Mouse (Mus musculus) forebrain, embryonic 12.5 days (tissue): Measurements from ENCODE around the gene Dcdc2b. TPM values are rescaled to one million over a fixed set of nuclear protein-coding genes. Genes with fewer than 3 reads are reported as not detected.
A peak's percentile ranks its signal among the peaks of the same experiment; 100 is the strongest.

ENCODE experiments used
- ATAC-seq: fragments of 200-750 bp; cut with Nextera tagmentation; 2 replicates; pipeline ENCODE4 v1.8.0; 2017; ENCODE audit warnings: moderate TSS enrichment; ENCODE audit not compliant: low FRiP score
- H3K27ac ChIP-seq: fragments of 300-500 bp; sonication (generic); 2 replicates; pipeline ENCODE4 v1.5.1; 2016; ENCODE audit warnings: mild to moderate bottlenecking
- H3K27me3 ChIP-seq: fragments of 300-500 bp; sonication (generic); 2 replicates; pipeline ENCODE4 v1.6.1; 2016; ENCODE audit warnings: mild to moderate bottlenecking
- H3K36me3 ChIP-seq: fragments of 300-500 bp; sonication (generic); replicated peaks from 2 replicates; pipeline ENCODE4 v1.6.1; 2016; ENCODE audit warnings: mild to moderate bottlenecking
- H3K4me1 ChIP-seq: fragments of 300-500 bp; sonication (generic); 2 replicates; pipeline ENCODE4 v1.6.1; 2016
- H3K4me2 ChIP-seq: fragments of 300-500 bp; sonication (generic); 2 replicates; pipeline ENCODE4 v1.6.1; 2016; ENCODE audit warnings: mild to moderate bottlenecking, moderate library complexity
- H3K4me3 ChIP-seq: fragments of 300-500 bp; sonication (generic); replicated peaks from 2 replicates; pipeline ENCODE4 v1.5.1; 2016; ENCODE audit warnings: mild to moderate bottlenecking
- H3K9ac ChIP-seq: fragments of 300-500 bp; sonication (generic); 2 replicates; pipeline ENCODE4 v1.6.1; 2016; ENCODE audit warnings: mild to moderate bottlenecking
- H3K9me3 ChIP-seq: fragments of 300-500 bp; sonication (generic); 2 replicates; pipeline ENCODE4 v1.6.1; 2016
- WGBS: fragments of 180-500 bp; shearing (Covaris S2); methylation state at CpG from one replicate; pipeline ENCODE4 v1.1.7; 2016; 5-methylcytosine and 5-hydroxymethylcytosine counted together
- polyA plus RNA-seq: library from polyadenylated mRNA; unstranded; fragments of >200 nt; fragmentation: Nextera tagmentation; extraction: Ambion mirVana; gene quantifications from 2 replicates; pipeline ENCODE4 v1.2.1, GENCODE M21; 2016

Gene Dcdc2b
- polyA plus RNA-seq: 2.6 and 2.9 TPM in 2 replicates

GRCm38 (mm10) chr4:129614093-129614492 is at the start of gene Dcdc2b:
Gene Dcdc2b (minus strand): TSS chr4:129614257.
- H3K27ac ChIP-seq: no peak within 1 kb of the TSS
- no peak within 1 kb of the TSS for H3K4me2 ChIP-seq
- H3K4me3 ChIP-seq: no peak within 1 kb of the TSS
- no peaks in the 10 kb centered on the region for H3K27me3 ChIP-seq
- H3K9ac ChIP-seq: no peak within 1 kb of the TSS
- no peaks in the 10 kb centered on the region for H3K9me3 ChIP-seq
- WGBS: 85% methylated on average over 6 of the region's 6 CpGs
- ATAC-seq: no peak
- H3K36me3 ChIP-seq: peaks cover 31% of the 10 kb centered on the region
- peaks cover 9% of the 10 kb centered on the region for H3K4me1 ChIP-seq

- Histone ChIP-seq H3K27me3 (no peaks in the 10 kb centered on the region), H3K4me2 (no peak overlapping the region), H3K9me3 (no peaks in the 10 kb centered on the region), H3K9ac (no peak overlapping the region), H3K36me3 (peaks cover 50% of the 10 kb centered on the region), H3K4me3 (no peak overlapping the region), H3K4me1 (no peaks in the 10 kb centered on the region), H3K27ac (no peak overlapping the region)
- WGBS: 89% methylated on average over 3 of the region's 3 CpGs
- no peak for ATAC-seq
These were observed 48.3 kb upstream of the Dcdc2b start for GRCm38 (mm10) chr4:129662255-129662813.

GRCm38 (mm10) chr4:129661584-129661983 is 47.5 kb upstream of the Dcdc2b start:
- Histone ChIP-seq H3K9ac (no peak overlapping the region), H3K27ac (no peak overlapping the region), H3K9me3 (no peaks in the 10 kb centered on the region), H3K4me1 (no peaks in the 10 kb centered on the region), H3K4me2 (no peak overlapping the region), H3K36me3 (peaks cover 54% of the 10 kb centered on the region), H3K27me3 (no peaks in the 10 kb centered on the region), H3K4me3 (no peak overlapping the region)
- no peak for ATAC-seq
- WGBS: 92% methylated on average over 3 of the region's 3 CpGs

GRCm38 (mm10) chr4:129654770-129655169 is 40.7 kb upstream of the Dcdc2b start:
- no peak for ATAC-seq
- no peaks in the 10 kb centered on the region for H3K4me1 ChIP-seq
- H3K4me2 ChIP-seq: no peak overlapping the region
- WGBS: 90% methylated on average over 14 of the region's 14 CpGs
- H3K27me3 ChIP-seq: no peaks in the 10 kb centered on the region
- no peak overlapping the region for H3K27ac ChIP-seq
- no peak overlapping the region for H3K4me3 ChIP-seq
- H3K36me3 ChIP-seq: peaks cover 87% of the 10 kb centered on the region
- no peak overlapping the region for H3K9ac ChIP-seq
- H3K9me3 ChIP-seq: no peaks in the 10 kb centered on the region

GRCm38 (mm10) chr4:129650359-129650758 is 36.3 kb upstream of the Dcdc2b start:
- Histone ChIP-seq H3K9ac (no peak overlapping the region), H3K36me3 (peaks cover 93% of the 10 kb centered on the region), H3K9me3 (no peaks in the 10 kb centered on the region), H3K27me3 (no peaks in the 10 kb centered on the region), H3K4me2 (no peak overlapping the region), H3K4me1 (no peaks in the 10 kb centered on the region), H3K27ac (no peak overlapping the region), H3K4me3 (no peak overlapping the region)
- ATAC-seq: no peak
- 93% methylated on average over 8 of the region's 8 CpGs for WGBS

GRCm38 (mm10) chr4:129648656-129649055 is 34.6 kb upstream of the Dcdc2b start:
- H3K9ac ChIP-seq: no peak overlapping the region
- no peak overlapping the region for H3K4me2 ChIP-seq
- H3K27ac ChIP-seq: no peak overlapping the region
- no peak overlapping the region for H3K4me3 ChIP-seq
- no peak for ATAC-seq
- H3K27me3 ChIP-seq: no peaks in the 10 kb centered on the region
- no peaks in the 10 kb centered on the region for H3K9me3 ChIP-seq
- H3K36me3 ChIP-seq: peaks cover 89% of the 10 kb centered on the region
- WGBS: 88% methylated on average over 1 of the region's 1 CpGs
- no peaks in the 10 kb centered on the region for H3K4me1 ChIP-seq

- no peak for ATAC-seq
- no peak overlapping the region for H3K9ac ChIP-seq
- H3K4me3 ChIP-seq: no peak overlapping the region
- H3K4me2 ChIP-seq: no peak overlapping the region
- no peaks in the 10 kb centered on the region for H3K9me3 ChIP-seq
- H3K27ac ChIP-seq: no peak overlapping the region
- no peaks in the 10 kb centered on the region for H3K27me3 ChIP-seq
- H3K4me1 ChIP-seq: peaks cover 6% of the 10 kb centered on the region
- 93% methylated on average over 6 of the region's 6 CpGs for WGBS
- peaks cover 61% of the 10 kb centered on the region for H3K36me3 ChIP-seq
These were observed 31.1 kb upstream of the Dcdc2b start for GRCm38 (mm10) chr4:129645204-129645603.

GRCm38 (mm10) chr4:129641756-129642155 is 27.7 kb upstream of the Dcdc2b start:
- Histone ChIP-seq H3K9ac (no peak overlapping the region), H3K36me3 (peaks cover 53% of the 10 kb centered on the region), H3K27me3 (no peaks in the 10 kb centered on the region), H3K27ac (0 out of 2 replicates have a peak overlapping the region, but pooled peaks have one; percentile 9), H3K4me3 (no peak overlapping the region), H3K4me1 (peaks cover 28% of the 10 kb centered on the region), H3K4me2 (peak overlapping the region; percentile 74), H3K9me3 (no peaks in the 10 kb centered on the region)
- 50% methylated on average over 5 of the region's 5 CpGs for WGBS
- no peak for ATAC-seq

- peaks cover 28% of the 10 kb centered on the region for H3K4me1 ChIP-seq
- peaks cover 53% of the 10 kb centered on the region for H3K36me3 ChIP-seq
- WGBS: under 1% methylated on average over 60 of the region's 60 CpGs
- no peaks in the 10 kb centered on the region for H3K9me3 ChIP-seq
- peak within 1 kb of the TSS; percentile 74 for H3K4me2 ChIP-seq
- peak; percentile 97 for ATAC-seq
- peak within 1 kb of the TSS; percentile 56 for H3K4me3 ChIP-seq
- H3K9ac ChIP-seq: peak within 1 kb of the TSS; percentile 78
- peak within 1 kb of the TSS; percentile 93 for H3K27ac ChIP-seq
- H3K27me3 ChIP-seq: no peaks in the 10 kb centered on the region
These were observed 26.8 kb upstream of the Dcdc2b start, which contains the start of gene Txlna for GRCm38 (mm10) chr4:129640638-129641467. Gene Txlna (minus strand): TSS chr4:129641065.

- H3K36me3 ChIP-seq: peaks cover 51% of the 10 kb centered on the region
- H3K4me3 ChIP-seq: peak overlapping the region; percentile 56
- 7% methylated on average over 17 of the region's 17 CpGs for WGBS
- peak overlapping the region; percentile 93 for H3K27ac ChIP-seq
- peak overlapping the region; percentile 78 for H3K9ac ChIP-seq
- no peaks in the 10 kb centered on the region for H3K27me3 ChIP-seq
- H3K4me2 ChIP-seq: peak overlapping the region; percentile 74
- H3K4me1 ChIP-seq: peaks cover 28% of the 10 kb centered on the region
- no peak for ATAC-seq
- H3K9me3 ChIP-seq: no peaks in the 10 kb centered on the region
These were observed 26.1 kb upstream of the Dcdc2b start for GRCm38 (mm10) chr4:129640101-129640637.

GRCm38 (mm10) chr4:129639221-129639620 is 25.2 kb upstream of the Dcdc2b start:
- H3K4me3 ChIP-seq: peak overlapping the region; percentile 56
- H3K9ac ChIP-seq: peak overlapping the region; percentile 78
- peaks cover 28% of the 10 kb centered on the region for H3K4me1 ChIP-seq
- 85% methylated on average over 15 of the region's 15 CpGs for WGBS
- no peaks in the 10 kb centered on the region for H3K27me3 ChIP-seq
- ATAC-seq: no peak
- peak overlapping the region; percentile 74 for H3K4me2 ChIP-seq
- no peaks in the 10 kb centered on the region for H3K9me3 ChIP-seq
- H3K27ac ChIP-seq: no peak overlapping the region
- peaks cover 53% of the 10 kb centered on the region for H3K36me3 ChIP-seq

GRCm38 (mm10) chr4:129633852-129634251 is 19.8 kb upstream of the Dcdc2b start:
- peaks cover 95% of the 10 kb centered on the region for H3K36me3 ChIP-seq
- no peaks in the 10 kb centered on the region for H3K9me3 ChIP-seq
- no peak overlapping the region for H3K9ac ChIP-seq
- H3K4me2 ChIP-seq: no peak overlapping the region
- no peaks in the 10 kb centered on the region for H3K27me3 ChIP-seq
- H3K4me1 ChIP-seq: peaks cover 12% of the 10 kb centered on the region
- 96% methylated on average over 6 of the region's 6 CpGs for WGBS
- no peak overlapping the region for H3K4me3 ChIP-seq
- ATAC-seq: no peak
- no peak overlapping the region for H3K27ac ChIP-seq
